Mouse (Mus musculus): ENCODE results near the gene Tent4b. TPM values are rescaled to one million over a fixed set of nuclear protein-coding genes. Genes with fewer than 3 reads are reported as not detected.
"Not testable (repeated sequence)": the region's sequence is repeated elsewhere in the genome, so short reads cannot be mapped to it uniquely, and the experiment has no call there.

Tent4b gene
- total RNA-seq, 2 experiments from 2014 or later = 16.3 to 18.4 TPM

- no peak for TF ChIP-seq CTCF (IDR thresholded peaks at IDR 0.05)
- DNase-seq = no peak
- intact Hi-C loops (cut with DNase I) = loop anchor here (5.0 kb wide), 1 partner anchor 41 kb away; no protein-coding TSS in a partner anchor
- peak overlapping the region; percentile 99; the same call in 1 of the 2 replicates for H3K27ac ChIP-seq
- peak overlapping the region; percentile 91 for H3K4me3 ChIP-seq
These were observed 1.9 kb downstream of the Tent4b start for GRCm38 (mm10) chr8:88200724-88201495.

- peak overlapping the region; percentile 91 for H3K4me3 ChIP-seq
These were observed 2.6 kb downstream of the Tent4b start for GRCm38 (mm10) chr8:88201641-88202040.

GRCm38 (mm10) chr8:88206016-88206415, 7.0 kb downstream of the Tent4b start:
- no peak for TF ChIP-seq CTCF (IDR thresholded peaks at IDR 0.05)
- intact Hi-C loops (cut with DNase I) = no loop called here
- DNase-seq = no peak

More at GRCm38 (mm10) chr8:88201641-88202040, 2.6 kb downstream of the Tent4b start:
- intact Hi-C loops (cut with DNase I) = loop anchor here (5.0 kb wide), 1 partner anchor 41 kb away; no protein-coding TSS in a partner anchor
- no peak overlapping the region; the same call in 1 of the 2 replicates for H3K27ac ChIP-seq
- no peak for DNase-seq
- no peak for TF ChIP-seq CTCF (IDR thresholded peaks at IDR 0.05)

GRCm38 (mm10) chr8:88207121-88207821, 8.3 kb downstream of the Tent4b start:
- Histone ChIP-seq H3K4me3 (no peak overlapping the region), H3K27ac (peak overlapping the region; percentile 36; the same call in 1 of the 2 replicates)
- TF ChIP-seq CTCF (IDR thresholded peaks at IDR 0.05) = no peak
- DNase-seq = no peak
- intact Hi-C loops (cut with DNase I) = no loop called here

More at GRCm38 (mm10) chr8:88206016-88206415, 7.0 kb downstream of the Tent4b start:
- no peak overlapping the region for H3K27ac ChIP-seq
- no peak overlapping the region for H3K4me3 ChIP-seq

GRCm38 (mm10) chr8:88209930-88210827, 11.2 kb downstream of the Tent4b start:
- intact Hi-C loops (cut with DNase I); H3K4me3 ChIP-seq; DNase-seq: not testable (repeated sequence)
- H3K27ac ChIP-seq = peak overlapping the region; percentile 57

GRCm38 (mm10) chr8:88221353-88221752, 22.3 kb downstream of the Tent4b start:
- Histone ChIP-seq H3K4me3 (no peak overlapping the region), H3K27ac (no peak overlapping the region)
- no peak for TF ChIP-seq CTCF (IDR thresholded peaks at IDR 0.05)
- intact Hi-C loops (cut with DNase I) = no loop called here
- DNase-seq = no peak

- Histone ChIP-seq H3K4me3 (no peak overlapping the region), H3K27ac (no peak overlapping the region)
- no peak for DNase-seq
- no peak for TF ChIP-seq CTCF (IDR thresholded peaks at IDR 0.05)
- intact Hi-C loops (cut with DNase I) = no loop called here
These were observed 26.3 kb downstream of the Tent4b start for GRCm38 (mm10) chr8:88225358-88225757.

GRCm38 (mm10) chr8:88227851-88228250, 28.8 kb downstream of the Tent4b start:
- intact Hi-C loops (cut with DNase I) = no loop called here
- no peak for TF ChIP-seq CTCF (IDR thresholded peaks at IDR 0.05)
- Histone ChIP-seq H3K4me3 (peak overlapping the region; percentile 15; the same call in 1 of the 2 replicates), H3K27ac (peak overlapping the region; percentile 41; the same call in 1 of the 2 replicates)
- DNase-seq = no peak

GRCm38 (mm10) chr8:88228286-88228685, 29.3 kb downstream of the Tent4b start:
- peak overlapping the region; percentile 41; the same call in 1 of the 2 replicates for H3K27ac ChIP-seq
- H3K4me3 ChIP-seq = peak overlapping the region; percentile 15; the same call in 1 of the 2 replicates
- DNase-seq = no peak
- no peak for TF ChIP-seq CTCF (IDR thresholded peaks at IDR 0.05)
- intact Hi-C loops (cut with DNase I) = no loop called here

- Histone ChIP-seq H3K27ac (peak overlapping the region; percentile 41; the same call in 1 of the 2 replicates), H3K4me3 (no peak overlapping the region)
- no peak for DNase-seq
- TF ChIP-seq CTCF (IDR thresholded peaks at IDR 0.05) = no peak
- intact Hi-C loops (cut with DNase I) = no loop called here
These were observed 29.8 kb downstream of the Tent4b start for GRCm38 (mm10) chr8:88228800-88229199.

- no peak for TF ChIP-seq CTCF (IDR thresholded peaks at IDR 0.05)
- intact Hi-C loops (cut with DNase I) = no loop called here
- Histone ChIP-seq H3K27ac (peak overlapping the region; percentile 83), H3K4me3 (no peak overlapping the region; the same call in 1 of the 2 replicates)
- DNase-seq = no peak
These were observed 37.7 kb downstream of the Tent4b start for GRCm38 (mm10) chr8:88236666-88237065.

GRCm38 (mm10) chr8:88237606-88238005, 38.6 kb downstream of the Tent4b start:
- DNase-seq = peak; percentile 43
- intact Hi-C loops (cut with DNase I) = no loop called here
- H3K27ac ChIP-seq = peak overlapping the region; percentile 83
- TF ChIP-seq CTCF (IDR thresholded peaks at IDR 0.05) = no peak
- H3K4me3 ChIP-seq = peak overlapping the region; percentile 23; the same call in 1 of the 2 replicates
